Mouse (Mus musculus): ENCODE measurements around the gene Ftl1.

Gene Ftl1

GRCm38 (mm10) chr7:45409497-45410163 is 50.1 kb downstream of the Ftl1 start:
- no peak for DNase-seq

- no peak for DNase-seq
Measured at GRCm38 (mm10) chr7:45408949-45409348, 50.7 kb downstream of the Ftl1 start.

- no peak for DNase-seq
Measured at GRCm38 (mm10) chr7:45408351-45408750, 51.3 kb downstream of the Ftl1 start.
